Mouse (Mus musculus) C3H10T1/2 (cell line): ENCODE data around the gene Pipox. TPM values are rescaled to one million over a fixed set of nuclear protein-coding genes. Genes with fewer than 3 reads are reported as not detected.

Experiments
- polyA plus RNA-seq, 2 experiments: library from polyadenylated mRNA; unstranded; fragments of >200 nt; fragmentation: generic; extraction: Trizol; gene quantifications; one replicate each; pipeline ENCODE4 v1.2.1; 2012; ENCODE audit warnings: missing spikeins in 2 of 2

Gene Pipox
- polyA plus RNA-seq = 1 to 10 TPM in 1 of 2 experiments, under 1 TPM in 1; 0.05 to 4.8 TPM

DNA sequence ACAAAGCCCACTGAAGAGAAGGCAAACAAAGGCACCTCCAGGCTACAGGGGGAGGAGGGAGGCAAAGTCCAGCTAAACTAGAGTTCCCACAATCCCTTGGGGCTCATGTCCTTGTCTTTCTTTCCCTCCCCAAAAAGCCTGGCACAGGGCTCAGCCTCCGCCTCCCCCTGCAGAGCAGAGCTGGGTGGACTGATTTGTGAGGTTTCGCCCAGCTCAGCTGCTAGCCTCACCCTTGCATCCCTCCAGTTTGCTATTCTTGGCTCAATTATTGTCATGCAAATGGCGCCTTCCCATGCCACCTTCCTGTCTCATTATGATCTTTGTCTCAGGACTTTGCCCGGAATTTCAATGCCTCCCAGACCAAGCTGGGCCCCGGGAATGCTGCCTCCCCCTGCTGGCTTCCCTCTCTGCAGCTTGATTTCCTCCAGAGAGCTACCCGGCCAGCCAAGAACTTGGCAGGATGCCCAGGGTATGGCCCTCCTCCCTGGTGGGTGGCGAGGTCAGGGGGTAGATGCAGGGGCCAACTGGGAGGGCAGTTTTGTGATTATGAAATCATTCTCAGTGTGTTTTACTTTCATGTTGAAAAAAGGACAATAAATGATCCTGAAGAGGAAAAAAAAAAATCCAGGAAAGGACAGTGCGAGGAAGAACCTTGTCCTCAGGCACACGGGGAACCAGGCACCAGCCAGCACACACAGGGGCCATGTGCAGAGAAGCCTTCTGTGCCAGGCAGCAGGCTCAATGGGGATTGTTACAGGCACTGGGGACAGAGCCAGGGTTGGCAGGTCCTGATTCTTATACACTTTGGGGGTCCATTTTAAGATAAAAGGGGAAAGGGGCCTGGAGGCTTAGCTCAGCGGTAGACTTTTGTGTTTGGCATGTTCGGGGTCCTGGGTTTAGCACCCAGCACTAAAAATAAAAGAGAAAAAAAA lies at the start of gene Pipox:
TSS of gene Pipox (minus strand) at position 310 of the 932 bp plus-strand sequence.

DNA sequence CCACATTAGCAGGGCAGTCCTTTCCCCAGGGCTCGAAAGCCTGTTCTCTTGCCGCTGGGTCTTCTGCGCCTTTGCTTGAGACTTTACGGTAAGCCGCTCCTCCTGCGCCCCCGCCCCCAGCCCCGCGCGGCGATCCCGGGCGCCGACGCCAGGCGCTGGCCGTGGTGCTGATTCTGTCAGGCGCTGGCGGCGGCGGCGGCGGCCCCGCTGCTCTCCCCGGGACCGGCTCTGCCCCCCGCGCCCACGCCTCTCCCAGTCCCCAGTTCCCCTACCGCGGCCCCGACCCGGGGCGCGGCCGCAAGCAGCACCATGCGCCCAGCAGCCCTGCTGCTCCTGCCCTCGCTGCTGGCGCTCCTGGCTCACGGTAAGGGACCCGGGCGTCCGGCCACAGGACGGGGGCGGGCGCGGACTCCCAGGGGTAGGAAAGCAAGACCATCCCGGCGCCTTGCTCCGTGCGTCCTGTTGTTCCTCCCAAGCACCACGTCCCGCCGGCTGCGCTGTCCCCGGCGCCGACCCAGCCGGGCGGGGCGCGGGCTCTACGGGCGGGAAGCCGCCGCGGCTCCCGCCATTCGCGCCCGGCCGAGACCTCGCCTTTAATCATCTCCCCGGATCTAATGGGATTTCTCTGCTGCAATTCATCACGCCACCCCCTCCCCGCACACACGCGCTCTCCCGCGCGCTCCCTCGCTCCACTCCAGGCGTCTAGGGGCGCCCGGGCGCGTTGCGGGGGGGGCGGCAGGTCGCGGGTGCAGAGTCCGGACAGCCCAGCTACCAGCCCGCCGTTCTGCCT lies 37.0 kb upstream of the Pipox start, which contains the start of gene Sez6:
TSS of gene Sez6 (plus strand) at position 50 of the 790 bp plus-strand sequence.

Other genes with a start within 250 kb of the Pipox start
- gene Nufip2, start 207.9 kb downstream of the Pipox start, polyA plus RNA-seq = 1 to 10 TPM in 1 of 2 experiments, under 1 TPM in 1; 0.84 to 3.9 TPM
- not detected for gene Cryba1, start 168.8 kb downstream of the Pipox start, polyA plus RNA-seq
- 10 to 100 TPM; 15.9 to 48.2 TPM for gene Myo18a, start 130.8 kb downstream of the Pipox start, polyA plus RNA-seq
- gene Gm10277, start 106.3 kb downstream of the Pipox start, polyA plus RNA-seq = under 1 TPM; 0.30 to 0.79 TPM
- not detected for gene Sez6, start 36.7 kb upstream of the Pipox start, polyA plus RNA-seq
- gene Phf12, start 88.7 kb upstream of the Pipox start, polyA plus RNA-seq = 10 to 100 TPM in 1 of 2 experiments, 1 to 10 TPM in 1; 7.7 to 27.1 TPM
- 10 to 100 TPM; 14.3 to 26.1 TPM for gene Dhrs13, start 138.2 kb upstream of the Pipox start, polyA plus RNA-seq
- gene Flot2, start 143.8 kb upstream of the Pipox start, polyA plus RNA-seq = 10 to 100 TPM; 68.0 to 85.1 TPM
- 10 to 100 TPM; 15.1 to 27.9 TPM for gene Eral1, start 186.3 kb upstream of the Pipox start, polyA plus RNA-seq
- gene Fam222b, start 200.6 kb upstream of the Pipox start, polyA plus RNA-seq = 10 to 100 TPM in 1 of 2 experiments, 1 to 10 TPM in 1; 5.8 to 13.0 TPM